Mouse (Mus musculus) thymus, postnatal 10 days (tissue): ENCODE data around the gene Ehd2.

Experiments used
- DNase-seq, 2 experiments: peaks; one replicate each; pipeline ENCODE4 v3.0.0; 2021; ENCODE audit warnings: low spot score in 2 of 2

The Ehd2 gene

GRCm38 (mm10) chr7:15910521-15910920, 56.8 kb downstream of the Ehd2 start:
- DNase-seq = no peak

GRCm38 (mm10) chr7:15907971-15908590, 59.3 kb downstream of the Ehd2 start:
- DNase-seq = no peak

GRCm38 (mm10) chr7:15906602-15907001, 60.8 kb downstream of the Ehd2 start:
- no peak for DNase-seq

GRCm38 (mm10) chr7:15905861-15906260, 61.5 kb downstream of the Ehd2 start:
- no peak for DNase-seq

- DNase-seq = no peak
Observed at GRCm38 (mm10) chr7:15901366-15902048, 65.9 kb downstream of the Ehd2 start.
